Mouse (Mus musculus) heart, postnatal 36 days (tissue): ENCODE measurements around the gene Lsp1. TPM values are rescaled to one million over a fixed set of nuclear protein-coding genes. Genes with fewer than 3 reads are reported as not detected.

Experiments
- DNase-seq, 2 experiments: peaks; one replicate each; pipeline ENCODE4 v3.0.0; 2021 to 2022
- intact Hi-C: fragments of 180-260 bp; cut with DNase I; formaldehyde crosslinking; loops from one replicate; pipeline ENCODE4 v1.15.1; 2025
- total RNA-seq, 2 experiments: library from RNA; stranded (reverse); gene quantifications; 2 replicates each; pipeline ENCODE4 v1.2.3; 2021

Gene Lsp1
- total RNA-seq, 2 experiments from 2014 or later, result 31.7 to 40.4 TPM

- DNase-seq, result peak; percentile 61 to 66
- intact Hi-C loops, result loop anchor here (1.0 to 2.0 kb wide), 2 partner anchors 57 to 163 kb away; no protein-coding TSS in a partner anchor
These were observed 37.2 kb downstream of the Lsp1 start for GRCm38 (mm10) chr7:142497775-142498174.

DNA sequence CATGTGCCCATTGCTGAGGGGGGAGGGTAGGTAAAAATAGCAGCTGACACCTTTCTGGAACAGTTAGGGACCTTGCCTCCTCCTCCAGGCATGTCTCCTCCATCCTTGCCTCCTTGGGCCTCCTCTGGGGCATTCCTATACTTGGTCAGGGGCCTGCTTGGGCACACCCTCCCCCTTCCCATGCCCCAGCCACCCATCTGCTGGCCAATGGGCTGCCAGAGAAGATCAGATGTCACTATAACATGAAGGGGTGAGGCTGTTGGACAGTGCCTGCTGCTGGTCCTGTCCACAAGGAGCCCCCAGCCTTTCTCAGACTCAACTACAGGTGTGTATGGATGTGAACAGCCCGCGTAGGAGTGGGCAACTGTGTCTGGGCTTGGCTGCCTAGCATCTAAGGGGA, 38.0 kb downstream of the Lsp1 start, which contains the start of gene Tnnt3:
Gene Tnnt3, plus strand, starts transcription at position 262 of the 400 bp plus-strand sequence.
- intact Hi-C loops, result loop anchor here (2.0 kb wide), 1 partner anchor 164 kb away; no protein-coding TSS in a partner anchor

GRCm38 (mm10) chr7:142499010-142499721, 38.6 kb downstream of the Lsp1 start:
- intact Hi-C loops, result loop anchor here (2.0 kb wide), 1 partner anchor 164 kb away; no protein-coding TSS in a partner anchor
- no peak for DNase-seq

More for the DNA sequence above, 38.0 kb downstream of the Lsp1 start, which contains the start of gene Tnnt3:
- no peak for DNase-seq

DNA sequence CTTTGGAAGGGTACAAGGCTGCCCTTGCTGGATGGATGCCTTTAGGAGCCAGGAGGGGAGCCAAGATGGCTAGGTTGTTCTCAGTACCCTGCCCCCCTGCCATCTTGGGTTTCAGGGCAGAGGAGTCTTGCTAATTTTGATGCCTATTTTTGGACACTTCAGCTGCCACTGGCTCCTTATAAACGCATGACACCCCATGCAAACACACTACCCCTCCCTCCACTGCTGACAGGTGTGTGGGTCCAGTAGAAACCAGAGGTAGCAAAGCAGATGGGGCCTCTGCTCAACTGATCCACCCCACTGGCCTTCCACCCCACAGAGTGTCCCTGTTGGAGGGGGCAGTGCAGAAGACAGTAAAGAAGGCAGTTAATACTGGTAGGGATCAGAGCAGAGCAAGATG, 39.4 kb downstream of the Lsp1 start:
- intact Hi-C loops, result no loop called here
- no peak for DNase-seq

GRCm38 (mm10) chr7:142503206-142503605, 42.6 kb downstream of the Lsp1 start:
- intact Hi-C loops, result no loop called here
- DNase-seq, result no peak

- DNase-seq, result no peak
- intact Hi-C loops, result no loop called here
These were observed 45.3 kb downstream of the Lsp1 start for GRCm38 (mm10) chr7:142505942-142506341.

DNA sequence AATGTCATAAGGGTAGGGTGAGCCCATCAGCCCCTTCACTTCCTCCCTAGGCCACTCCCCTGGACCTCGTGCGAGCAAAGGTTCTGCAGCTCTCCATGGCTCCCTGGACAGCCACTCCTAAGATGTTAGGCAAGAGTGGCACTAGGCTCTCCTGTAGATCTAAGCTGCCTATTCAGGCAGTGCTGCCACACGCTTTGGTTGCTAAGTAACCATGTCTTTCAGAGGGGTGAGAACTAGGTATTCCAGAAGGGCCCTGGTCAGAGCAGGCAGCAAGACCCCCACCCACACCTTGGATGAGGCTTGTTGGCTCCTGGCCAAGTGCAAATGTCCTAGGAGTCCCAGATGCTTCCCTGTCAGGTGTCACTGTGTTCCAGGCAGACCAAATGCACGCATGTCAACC, 45.9 kb downstream of the Lsp1 start:
- intact Hi-C loops, result no loop called here
- no peak for DNase-seq

- intact Hi-C loops, result no loop called here
- DNase-seq, result no peak
These were observed 46.8 kb downstream of the Lsp1 start for GRCm38 (mm10) chr7:142507453-142507852.

- DNase-seq, result no peak
- intact Hi-C loops, result no loop called here
These were observed 48.9 kb downstream of the Lsp1 start for GRCm38 (mm10) chr7:142509518-142509917.

- intact Hi-C loops, result no loop called here
These were observed 49.6 kb downstream of the Lsp1 start for GRCm38 (mm10) chr7:142510021-142510777.

DNA sequence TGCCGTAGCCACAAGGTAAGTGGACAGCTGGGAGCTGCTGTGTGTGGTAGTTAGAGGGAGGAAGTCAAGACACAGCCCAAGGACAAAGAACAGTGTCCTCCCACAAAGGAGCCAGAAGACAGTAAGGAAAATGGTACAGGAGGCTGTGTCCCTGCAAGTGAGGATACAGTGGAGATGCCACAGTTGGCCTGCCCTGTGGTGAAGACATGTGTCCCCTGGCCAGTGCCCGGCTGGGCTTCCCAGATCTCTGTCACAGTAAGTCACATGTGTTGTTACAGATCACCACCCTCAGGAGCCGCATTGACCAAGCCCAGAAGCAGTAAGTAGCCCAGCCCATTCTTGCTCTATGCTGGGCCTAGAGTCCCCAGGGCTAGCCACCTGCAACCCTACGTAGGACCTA, 53.4 kb downstream of the Lsp1 start:
- no peak for DNase-seq
- intact Hi-C loops, result no loop called here

More at GRCm38 (mm10) chr7:142510021-142510777, 49.6 kb downstream of the Lsp1 start:
- no peak for DNase-seq

GRCm38 (mm10) chr7:142516221-142516978, 55.8 kb downstream of the Lsp1 start:
- DNase-seq, result no peak
- intact Hi-C loops, result no loop called here

- intact Hi-C loops, result no loop called here
- no peak for DNase-seq
These were observed 56.9 kb downstream of the Lsp1 start for GRCm38 (mm10) chr7:142517531-142517930.

DNA sequence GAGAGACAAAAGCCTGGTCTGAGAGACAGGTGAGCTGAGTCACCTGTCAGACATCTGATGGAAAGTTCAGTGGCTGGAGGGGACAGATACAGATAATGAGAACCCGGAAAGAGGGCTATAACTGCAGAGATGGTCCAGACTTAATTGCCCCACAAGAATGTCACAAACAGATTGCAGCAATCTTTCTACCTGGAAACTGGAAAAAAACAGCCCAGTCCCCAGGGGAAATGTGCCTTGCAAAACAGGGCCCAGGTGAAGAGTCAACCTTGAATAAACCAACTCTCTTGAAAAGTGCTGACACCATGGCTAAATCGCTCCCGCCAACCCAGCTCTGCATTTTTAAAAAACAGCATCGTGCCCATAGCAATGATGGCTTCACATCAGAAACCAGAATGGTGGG, 59.7 kb downstream of the Lsp1 start:
- no peak for DNase-seq
- intact Hi-C loops, result no loop called here

- intact Hi-C loops, result loop anchor here (1.0 kb wide), 2 partner anchors 58 to 153 kb away; no protein-coding TSS in a partner anchor
- DNase-seq, result peak; percentile 45 to 59
These were observed 61.7 kb downstream of the Lsp1 start for GRCm38 (mm10) chr7:142522352-142522751.

DNA sequence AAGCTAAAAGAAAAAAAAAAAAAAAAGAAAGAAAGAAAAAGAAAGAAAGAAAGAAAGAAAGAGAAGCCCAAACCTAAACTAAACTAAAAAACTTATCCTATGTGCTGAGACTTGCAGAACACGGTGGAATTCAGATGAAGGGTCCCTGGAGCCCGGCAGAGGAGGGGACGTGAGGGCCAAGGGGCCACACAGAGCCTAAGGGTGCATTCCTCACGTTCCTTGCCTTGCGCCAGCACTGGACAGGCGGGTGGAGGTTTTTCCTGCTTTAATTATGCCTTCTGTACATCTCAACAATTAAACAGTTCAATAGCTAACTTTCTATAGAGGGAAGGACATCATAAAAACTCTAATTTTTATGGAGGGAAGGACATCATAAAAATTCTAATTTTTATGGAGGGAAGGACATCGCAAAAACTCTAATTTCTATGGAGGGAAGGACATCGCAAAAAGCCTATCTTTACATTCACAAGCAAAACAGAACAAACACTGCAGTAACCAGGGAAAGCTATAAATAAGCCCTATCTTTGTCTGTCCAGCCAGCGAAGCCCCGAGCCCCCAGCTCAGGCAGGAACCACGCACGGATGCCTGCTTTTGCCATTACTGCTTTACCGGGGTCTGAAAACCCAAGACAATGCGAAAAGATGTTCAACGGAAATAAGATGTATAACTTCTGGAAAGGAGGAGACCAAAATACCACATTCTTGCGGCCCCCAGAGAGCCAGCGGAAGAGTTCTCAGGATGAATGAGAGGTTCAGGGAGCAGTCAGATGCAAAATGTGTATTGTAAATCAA, 62.8 kb downstream of the Lsp1 start:
- intact Hi-C loops, result no loop called here
- DNase-seq, result no peak

DNA sequence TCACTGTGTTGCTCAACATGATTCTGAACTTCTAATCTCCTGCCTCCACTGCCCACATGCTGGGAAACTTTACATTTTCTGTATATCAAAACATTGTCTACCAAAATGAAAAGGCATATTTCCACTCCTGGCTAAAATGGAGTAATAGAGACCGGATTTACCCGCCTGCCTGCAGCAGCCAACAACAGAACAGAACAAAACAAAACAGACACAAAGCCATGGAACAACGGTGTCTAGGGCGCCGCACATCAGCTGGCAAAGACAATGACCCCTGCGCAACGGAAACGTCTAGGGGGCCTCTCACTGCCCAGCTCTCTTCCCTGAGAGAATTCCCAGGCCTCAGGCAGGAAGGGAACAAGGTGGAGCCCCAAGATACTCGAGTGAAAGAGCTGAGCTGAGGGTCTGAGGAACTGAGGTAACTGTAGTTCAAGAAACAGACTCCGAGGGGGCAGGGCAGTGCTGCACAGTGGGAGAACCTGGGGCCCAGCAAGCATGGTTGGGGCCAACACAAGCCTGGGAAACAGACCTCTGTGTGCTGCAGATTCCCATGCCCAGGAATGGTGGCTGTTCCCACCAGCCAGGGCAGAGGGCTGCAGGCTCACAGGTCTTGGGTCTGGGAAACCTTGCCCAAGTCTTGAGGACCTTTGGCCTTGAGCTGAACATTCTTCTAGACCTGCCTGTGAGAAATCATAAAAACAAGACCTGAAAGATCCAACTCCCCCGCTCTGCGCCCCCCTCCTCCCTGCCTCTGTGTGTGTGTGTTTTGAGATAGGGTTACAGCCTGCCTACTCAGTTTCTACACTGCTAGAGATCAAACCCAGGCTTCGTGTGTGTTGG, 65.0 kb downstream of the Lsp1 start:
- no peak for DNase-seq

GRCm38 (mm10) chr7:142529350-142529749, 68.7 kb downstream of the Lsp1 start:
- intact Hi-C loops, result no loop called here
- no peak for DNase-seq

More for the DNA sequence above, 65.0 kb downstream of the Lsp1 start:
- intact Hi-C loops, result no loop called here

DNA sequence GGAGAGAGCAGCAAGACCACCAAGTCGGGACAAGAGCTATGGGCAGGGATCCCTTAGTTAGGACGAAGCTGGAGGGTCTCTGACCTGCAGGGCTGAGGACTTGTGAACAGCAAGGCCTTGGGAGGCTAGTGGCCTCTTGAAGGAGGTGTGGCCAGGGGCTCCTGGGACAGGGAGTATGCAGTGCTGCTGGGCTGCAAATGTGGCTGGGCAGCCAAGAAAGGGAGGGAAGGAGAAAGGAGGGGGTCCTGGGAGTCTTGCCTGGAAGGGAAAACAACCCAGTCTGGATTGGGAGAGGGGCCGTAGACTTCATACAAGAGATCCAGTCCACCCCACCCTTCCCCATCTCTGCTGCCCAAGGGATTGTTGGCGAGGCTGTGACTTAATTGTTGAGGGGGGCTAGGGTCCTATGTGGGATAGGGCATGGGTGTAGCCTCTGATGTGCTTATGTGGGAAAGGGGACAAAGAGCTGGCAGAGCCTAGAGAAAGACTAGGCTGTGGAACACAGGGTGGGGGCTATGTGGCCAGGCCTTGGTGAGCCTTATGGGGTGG, 71.4 kb downstream of the Lsp1 start:
- intact Hi-C loops, result no loop called here
- DNase-seq, result no peak
